Mouse (Mus musculus) bone marrow macrophage, adult 2 months (primary cell): Measurements from ENCODE around the gene Ube2u. TPM values are rescaled to one million over a fixed set of nuclear protein-coding genes. Genes with fewer than 3 reads are reported as not detected.

Experiments used
- H3K27ac ChIP-seq: 2 replicates; pipeline ENCODE4 v1.5.1; 2012; ENCODE audit warnings: low read depth, low read length; ENCODE audit not compliant: insufficient read depth
- H3K4me1 ChIP-seq: 2 replicates; pipeline ENCODE4 v1.6.1; 2012; ENCODE audit warnings: low read length; ENCODE audit not compliant: control insufficient read depth, insufficient read depth
- H3K4me3 ChIP-seq: 2 replicates; pipeline ENCODE4 v1.5.1; 2012; ENCODE audit warnings: mild to moderate bottlenecking, low read length, moderate library complexity; ENCODE audit not compliant: insufficient read depth
- CTCF ChIP-seq: IDR thresholded peaks from 2 replicates; pipeline ENCODE4 v1.5.1; 2012; ENCODE audit warnings: low read depth, mild to moderate bottlenecking, low read length, moderate library complexity
- POLR2A ChIP-seq: IDR thresholded peaks from 2 replicates; pipeline ENCODE4 v1.6.1; 2012; ENCODE audit warnings: mild to moderate bottlenecking, low read depth, low read length, borderline replicate concordance
- polyA plus RNA-seq: library from polyadenylated mRNA; stranded (reverse); fragments of >200 nt; gene quantifications from 2 replicates; pipeline ENCODE4 v1.2.4, GENCODE M21; 2012; ENCODE audit not compliant: missing spikeins, insufficient read depth, insufficient read length

The Ube2u gene
- polyA plus RNA-seq, 1 experiment: not detected

DNA sequence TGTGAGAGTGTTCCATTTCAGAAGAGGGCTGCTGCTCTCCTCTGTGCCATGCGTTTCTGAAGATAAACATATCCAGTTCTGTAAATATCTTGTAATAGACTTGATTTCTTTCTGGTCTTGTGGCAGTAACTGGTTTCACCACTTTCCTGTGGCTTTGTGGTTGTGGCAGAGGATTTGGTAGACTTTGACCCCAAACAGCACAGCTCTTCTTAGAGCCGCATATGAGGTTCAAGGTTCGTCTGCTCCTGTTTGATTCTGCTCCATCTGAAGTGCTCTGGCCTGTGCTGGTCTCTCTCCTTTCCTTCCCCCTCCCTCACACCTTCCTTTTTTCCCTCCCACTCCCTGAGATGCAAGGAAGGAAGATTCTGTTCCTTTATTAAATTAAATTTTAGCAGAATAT, 60.8 kb downstream of the Ube2u start:
- Histone ChIP-seq H3K4me1 (no peaks in the 10 kb centered on the region), H3K4me3 (no peak overlapping the region), H3K27ac (no peak overlapping the region)
- TF ChIP-seq POLR2A (no peak), CTCF (no peak)

DNA sequence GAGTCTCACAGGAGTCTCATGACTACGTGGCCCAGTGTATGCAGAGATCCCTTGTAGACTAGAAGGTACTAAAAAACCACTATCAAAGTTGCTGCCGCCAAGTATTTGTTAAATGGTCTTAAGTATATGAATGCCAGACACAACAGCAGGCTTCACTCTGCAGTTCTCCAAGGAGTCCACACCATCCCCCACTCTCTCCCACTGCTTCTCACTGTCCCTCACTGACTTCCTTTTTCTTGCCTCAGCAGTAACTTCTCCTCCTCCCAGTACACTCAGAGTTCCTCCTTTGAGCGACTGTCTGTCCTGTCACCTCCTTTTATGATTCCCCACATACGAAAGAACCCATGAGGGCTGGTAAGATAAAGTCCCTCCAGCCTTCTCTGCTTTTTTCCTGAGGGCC, 69.3 kb downstream of the Ube2u start:
- no peak for TF ChIP-seq POLR2A
- no peak for TF ChIP-seq CTCF
- no peak overlapping the region for H3K27ac ChIP-seq
- no peaks in the 10 kb centered on the region for H3K4me1 ChIP-seq
- H3K4me3 ChIP-seq: no peak overlapping the region

DNA sequence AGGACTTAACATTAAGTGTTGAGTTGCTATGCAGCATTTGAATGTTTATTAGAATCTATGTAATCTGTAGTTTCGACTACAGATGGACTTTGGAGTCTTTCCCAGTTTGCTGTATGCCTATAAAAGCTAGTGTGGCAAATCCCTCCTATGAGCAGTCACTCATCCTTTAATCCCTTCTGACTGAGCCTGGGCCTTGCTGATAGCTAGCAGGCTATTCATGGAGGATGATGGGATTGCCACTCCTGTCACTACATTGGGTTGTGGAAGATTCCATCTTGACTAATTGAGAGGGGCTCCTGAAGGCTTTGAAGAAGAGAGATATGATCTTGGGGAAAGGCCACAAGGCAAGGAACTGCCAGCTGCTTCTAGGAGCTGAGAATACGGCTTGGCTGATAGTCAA, 74.6 kb downstream of the Ube2u start:
- TF ChIP-seq CTCF: no peak
- TF ChIP-seq POLR2A: no peak

DNA sequence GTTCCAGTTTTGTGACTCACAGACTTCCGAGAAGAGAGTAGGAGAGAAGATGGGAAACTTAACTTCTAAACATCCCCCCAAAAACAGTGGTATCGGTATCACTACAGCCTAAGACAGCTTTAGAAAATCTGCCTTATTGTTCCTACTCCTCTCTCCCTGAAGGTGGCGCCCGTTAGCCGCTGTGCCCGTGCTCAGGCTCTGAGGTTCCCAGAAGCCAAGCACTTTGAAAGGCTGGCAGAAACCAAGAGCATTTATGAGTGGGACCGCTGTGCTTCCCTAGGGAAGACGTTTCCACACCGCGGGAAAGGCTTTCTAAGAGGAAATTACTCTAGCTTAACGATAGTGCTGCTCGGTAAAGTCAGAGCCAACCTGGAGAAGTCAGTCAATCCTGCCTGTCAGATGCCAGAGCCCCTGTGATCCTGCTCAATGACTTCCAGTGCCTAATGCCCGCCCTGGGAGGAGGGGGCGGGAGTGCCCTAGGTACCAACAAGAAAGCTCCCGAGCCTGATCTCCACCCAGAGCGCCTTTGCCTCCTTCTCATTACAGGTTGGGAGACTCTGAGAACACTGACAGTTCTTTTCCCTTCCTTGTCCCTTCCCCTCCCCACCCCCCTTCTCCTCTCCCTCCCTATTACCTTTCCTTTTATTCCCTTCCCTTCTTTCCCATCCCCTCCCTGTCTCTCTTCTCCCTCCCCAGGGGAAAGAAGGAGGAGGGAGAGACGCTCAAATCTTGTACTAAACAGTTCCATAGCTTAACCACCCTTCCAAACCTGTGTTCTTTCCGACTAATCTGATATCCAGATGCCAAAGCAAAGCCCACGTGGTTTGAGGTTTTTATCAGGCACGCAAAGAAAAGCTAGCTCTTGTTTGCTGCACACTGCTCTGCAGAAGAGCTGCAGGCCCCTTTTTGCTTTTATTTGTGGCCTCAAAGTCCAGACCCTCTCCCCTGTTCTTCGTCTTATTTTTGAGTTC, 109.9 kb downstream of the Ube2u start:
- TF ChIP-seq CTCF (no peak), POLR2A (no peak)
- no peaks in the 10 kb centered on the region for H3K4me1 ChIP-seq
- H3K27ac ChIP-seq: no peak overlapping the region
- H3K4me3 ChIP-seq: no peak overlapping the region

More for the DNA sequence above, 74.6 kb downstream of the Ube2u start:
- no peaks in the 10 kb centered on the region for H3K4me1 ChIP-seq
- H3K4me3 ChIP-seq: no peak overlapping the region
- no peak overlapping the region for H3K27ac ChIP-seq

DNA sequence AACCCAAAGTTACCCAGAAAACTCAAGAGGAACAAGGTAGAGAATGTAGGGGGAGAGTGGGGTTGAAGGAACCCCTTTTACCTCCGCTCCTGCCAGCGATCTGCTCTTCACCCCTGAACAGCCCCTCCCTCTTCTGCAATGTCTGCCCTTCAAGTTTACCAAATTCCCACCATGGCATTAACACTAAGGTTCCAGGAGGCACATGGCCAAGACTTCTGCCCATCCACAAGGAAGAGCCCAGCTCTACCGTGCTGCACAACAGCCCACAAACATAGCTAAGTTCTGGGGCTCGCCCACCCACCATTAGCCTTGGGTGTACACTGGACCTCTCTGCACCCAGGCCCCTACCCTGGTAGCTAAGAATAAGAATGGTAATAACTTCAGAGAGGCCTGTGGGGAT, 117.1 kb downstream of the Ube2u start:
- H3K4me1 ChIP-seq: no peaks in the 10 kb centered on the region
- H3K27ac ChIP-seq: no peak overlapping the region
- no peak for TF ChIP-seq CTCF
- TF ChIP-seq POLR2A: no peak
- no peak overlapping the region for H3K4me3 ChIP-seq

DNA sequence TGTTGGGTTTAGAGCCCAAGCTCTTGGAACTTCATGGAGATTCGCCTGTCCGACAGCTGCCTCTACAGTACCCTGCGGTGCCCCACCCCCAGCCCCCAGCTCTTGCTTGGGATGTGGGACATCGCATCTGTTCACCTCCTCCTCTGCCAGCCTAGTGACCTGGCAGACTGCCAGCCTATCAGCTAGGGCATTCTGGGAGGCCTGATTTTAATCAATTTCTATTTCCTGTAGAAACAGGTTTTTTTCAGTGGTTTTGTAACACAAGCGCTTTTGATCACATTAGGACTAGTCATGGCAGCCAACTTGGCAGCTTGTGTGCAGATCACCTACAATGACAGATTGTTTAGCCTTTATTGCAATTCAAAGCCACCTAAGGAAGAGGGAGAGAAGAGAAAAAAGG, 118.0 kb downstream of the Ube2u start:
- no peaks in the 10 kb centered on the region for H3K4me1 ChIP-seq
- H3K27ac ChIP-seq: no peak overlapping the region
- TF ChIP-seq POLR2A: no peak
- no peak for TF ChIP-seq CTCF
- no peak overlapping the region for H3K4me3 ChIP-seq

DNA sequence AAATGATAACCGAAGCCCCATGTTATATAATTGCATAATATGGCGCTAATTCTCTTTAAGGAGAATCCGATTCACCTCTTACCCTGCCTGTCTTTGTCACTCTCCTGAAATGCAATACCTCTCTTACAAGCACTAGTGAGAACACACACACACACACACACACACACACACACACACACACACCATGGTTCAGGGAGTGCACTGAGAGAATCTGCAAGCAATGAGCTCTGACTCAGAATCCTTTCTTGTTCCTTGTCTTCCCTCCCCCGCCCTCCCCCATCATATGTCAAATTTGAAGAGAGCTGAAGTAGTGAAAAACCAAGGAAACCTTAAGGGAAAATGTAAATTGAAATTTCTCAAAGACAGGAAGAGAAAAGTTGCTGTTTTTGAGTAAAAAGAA, 118.4 kb downstream of the Ube2u start:
- TF ChIP-seq POLR2A (no peak), CTCF (no peak)
- no peak overlapping the region for H3K27ac ChIP-seq
- H3K4me3 ChIP-seq: no peak overlapping the region
- H3K4me1 ChIP-seq: no peaks in the 10 kb centered on the region
